23 mouse cellular contexts compared by ENCODE assay signal in genomic region chr4:111307166-111307565, GRCm38 (mm10).
A peak's percentile ranks its signal among the peaks of the same experiment; 100 is the strongest.
DNase-seq lines count a peak whose midpoint lies in the region; ATAC-seq and TF ChIP-seq lines count a peak whose summit lies in the region.
"Had no signal": no experiment of that assay in that cellular context is flagged by ENCODE, and none has a peak within 500 bp of the region (broad histone marks: within the 10 kb centered on the region; RNA-seq: fewer than 3 reads in every experiment).

No protein-coding gene starts in this region.

- H3K9ac ChIP-seq in neural tube, embryonic 13.5 days: no peak overlapping the region
- H3K9ac ChIP-seq in neural tube, embryonic 15.5 days (replicated peaks): no peak overlapping the region
- H3K9ac ChIP-seq in stomach, postnatal 0 days (ENCODE audit: low read length): no peak overlapping the region
- H3K9ac ChIP-seq: heart, embryonic 12.5 days; hindbrain, embryonic 12.5 days; limb, embryonic 15.5 days; liver, embryonic 14.5 days; lung, embryonic 15.5 days; midbrain, embryonic 12.5 days had no signal

- peaks cover 7% of the 10 kb centered on the region; the same call in 1 of the 2 replicates for H3K9me3 ChIP-seq in neural tube, embryonic 13.5 days
- H3K9me3 ChIP-seq in neural tube, embryonic 15.5 days (replicated peaks): no peaks in the 10 kb centered on the region
- H3K9me3 ChIP-seq in stomach, postnatal 0 days (ENCODE audit: control insufficient read depth, low read length): no peaks in the 10 kb centered on the region
- H3K9me3 ChIP-seq: forebrain, embryonic 10.5 days; heart, embryonic 12.5 days; hindbrain, embryonic 12.5 days; limb, embryonic 15.5 days; lung, embryonic 15.5 days; midbrain, embryonic 12.5 days had no signal

- peaks cover 7% of the 10 kb centered on the region; the same call in 1 of the 2 replicates for H3K4me1 ChIP-seq in neural tube, embryonic 13.5 days (replicated peaks)
- H3K4me1 ChIP-seq in neural tube, embryonic 15.5 days: peaks cover 2% of the 10 kb centered on the region; the same call in 1 of the 2 replicates
- H3K4me1 ChIP-seq in stomach, postnatal 0 days (replicated peaks; ENCODE audit: control insufficient read depth, insufficient read depth): no peaks in the 10 kb centered on the region
- H3K4me1 ChIP-seq: heart, embryonic 12.5 days; hindbrain, embryonic 12.5 days; limb, embryonic 15.5 days; lung, embryonic 15.5 days had no signal

- no peak overlapping the region for H3K4me3 ChIP-seq in neural tube, embryonic 13.5 days
- H3K4me3 ChIP-seq in neural tube, embryonic 15.5 days (replicated peaks): no peak overlapping the region
- no peak overlapping the region for H3K4me3 ChIP-seq in stomach, postnatal 0 days (ENCODE audit: low read depth, low read length)
- H3K4me3 ChIP-seq: forebrain, embryonic 10.5 days; heart, embryonic 12.5 days; hindbrain, embryonic 12.5 days; limb, embryonic 15.5 days; lung, embryonic 15.5 days; midbrain, embryonic 12.5 days; myocyte had no signal

- TF ChIP-seq CTCF in stomach, postnatal 0 days (IDR thresholded peaks at IDR 0.05; ENCODE audit: low read depth): peak; percentile 40

- H3K4me2 ChIP-seq in neural tube, embryonic 13.5 days: no peak overlapping the region
- H3K4me2 ChIP-seq in neural tube, embryonic 15.5 days: no peak overlapping the region
- no peak overlapping the region for H3K4me2 ChIP-seq in stomach, postnatal 0 days (replicated peaks; ENCODE audit: low read depth)
- H3K4me2 ChIP-seq: heart, embryonic 12.5 days; hindbrain, embryonic 12.5 days; limb, embryonic 15.5 days; lung, embryonic 15.5 days; midbrain, embryonic 12.5 days had no signal

- no peak for TF ChIP-seq EP300 in stomach, postnatal 0 days (optimal IDR thresholded peaks at IDR 0.05)

- WGBS in neural tube, embryonic 13.5 days: 53% methylated on average over 7 of the region's 7 CpGs
- 48% methylated on average over 7 of the region's 7 CpGs for WGBS in neural tube, embryonic 15.5 days
- WGBS in stomach, postnatal 0 days: 65% methylated on average over 7 of the region's 7 CpGs

- ATAC-seq in neural tube, embryonic 13.5 days (ENCODE audit: low read depth): 0 out of 2 replicates have a peak, but pooled peaks have one; percentile 50
- no peak; the same call in 1 of the 2 replicates for ATAC-seq in neural tube, embryonic 15.5 days (ENCODE audit: low FRiP score)
- ATAC-seq in stomach, postnatal 0 days (ENCODE audit: low FRiP score, low TSS enrichment): no peak

- H3K27ac ChIP-seq in neural tube, embryonic 13.5 days (replicated peaks): no peak overlapping the region
- H3K27ac ChIP-seq in neural tube, embryonic 15.5 days (replicated peaks): no peak overlapping the region
- no peak overlapping the region for H3K27ac ChIP-seq in stomach, postnatal 0 days (replicated peaks)
- H3K27ac ChIP-seq: forebrain, embryonic 10.5 days; hindbrain, embryonic 12.5 days; limb, embryonic 15.5 days; liver, embryonic 14.5 days; lung, embryonic 15.5 days; midbrain, embryonic 12.5 days had no signal

- DNase-seq in heart, adult 11 months: peak; percentile 62
- no peak for DNase-seq in heart, postnatal 4 days
- peak; percentile 10 for DNase-seq in left cerebral cortex, postnatal 4 days
- no peak for DNase-seq in left cerebral cortex, postnatal 14 days (ENCODE audit: low spot score in 2 of 2)
- no peak for DNase-seq in stomach, postnatal 0 days (ENCODE audit: low spot score)
- DNase-seq in right cerebral cortex, postnatal 4 days: no peak
- DNase-seq: adrenal gland, adult 2 months; cerebellum, adult 11-12 months; heart, adult 18-20 months; heart, postnatal 10 days; kidney, adult 2 months; kidney, postnatal 14 days; thymus, postnatal 25 days had no signal

- intact Hi-C loops in left cerebral cortex, postnatal 4 days (cut with DNase I): loop anchor here (10.0 kb wide), 1 partner anchor 1252 kb away; no protein-coding TSS in a partner anchor
- intact Hi-C loops in left cerebral cortex, postnatal 14 days (cut with DNase I): loop anchor here (10.0 kb wide), 1 partner anchor 1252 kb away; no protein-coding TSS in a partner anchor

- H3K36me3 ChIP-seq in neural tube, embryonic 13.5 days: no peaks in the 10 kb centered on the region
- H3K36me3 ChIP-seq in neural tube, embryonic 15.5 days: no peaks in the 10 kb centered on the region
- H3K36me3 ChIP-seq in stomach, postnatal 0 days (ENCODE audit: control insufficient read depth, insufficient read depth, low read length): no peaks in the 10 kb centered on the region
- H3K36me3 ChIP-seq: forebrain, embryonic 10.5 days; heart, embryonic 12.5 days; hindbrain, embryonic 12.5 days; limb, embryonic 15.5 days; lung, embryonic 15.5 days; midbrain, embryonic 12.5 days had no signal

- H3K27me3 ChIP-seq in neural tube, embryonic 13.5 days: no peaks in the 10 kb centered on the region
- H3K27me3 ChIP-seq in neural tube, embryonic 15.5 days (replicated peaks): no peaks in the 10 kb centered on the region
- no peaks in the 10 kb centered on the region for H3K27me3 ChIP-seq in stomach, postnatal 0 days (ENCODE audit: control insufficient read depth, insufficient read depth, low read length)
- H3K27me3 ChIP-seq: heart, embryonic 12.5 days; hindbrain, embryonic 12.5 days; limb, embryonic 15.5 days; lung, embryonic 15.5 days; midbrain, embryonic 12.5 days had no signal

Comparison
In these comparisons a context has a peak if more than half of its experiments do, and no peak if none do; other contexts are left out.
1. DNase-seq: peak in heart, adult 11 months (single experiment) and left cerebral cortex, postnatal 4 days (single experiment); none in heart, postnatal 4 days (single experiment), left cerebral cortex, postnatal 14 days (0 of 2), stomach, postnatal 0 days (single experiment) and right cerebral cortex, postnatal 4 days (single experiment).